In genomic region chr2:166976356-166976755, GRCm38 (mm10) we compare ENCODE assay signal across 8 mouse cellular contexts. TPM values are rescaled to one million over a fixed set of nuclear protein-coding genes. Genes with fewer than 3 reads are reported as not detected.
A peak's percentile ranks its signal among the peaks of the same experiment; 100 is the strongest.
DNase-seq lines count a peak whose midpoint lies in the region; ATAC-seq and TF ChIP-seq lines count a peak whose summit lies in the region.

No protein-coding gene starts in this region.

- H3K9ac ChIP-seq in hindbrain, postnatal 0 days (replicated peaks; ENCODE audit: low read length): no peak overlapping the region
- no peak overlapping the region for H3K9ac ChIP-seq in hindbrain, embryonic 14.5 days
- no peak overlapping the region for H3K9ac ChIP-seq in MEL (ENCODE audit: control insufficient read depth, low read depth, low read length, poor library complexity, severe bottlenecking)
- H3K9ac ChIP-seq in heart, embryonic 16.5 days (ENCODE audit: low read length): peak overlapping the region; percentile 50
- no peak overlapping the region for H3K9ac ChIP-seq in forebrain, postnatal 0 days

- WGBS in hindbrain, postnatal 0 days: 68% methylated on average over 3 of the region's 3 CpGs
- 78% methylated on average over 3 of the region's 3 CpGs for WGBS in hindbrain, embryonic 14.5 days
- 58% methylated on average over 3 of the region's 3 CpGs for WGBS in heart, embryonic 16.5 days
- 0% methylated on average over 3 of the region's 3 CpGs for WGBS in macrophage (ENCODE audit: missing documents)
- 69% methylated on average over 3 of the region's 3 CpGs for WGBS in forebrain, postnatal 0 days

- no peak for TF ChIP-seq CTCF in hindbrain, postnatal 0 days (IDR thresholded peaks at IDR 0.05; ENCODE audit: low read depth)
- no peak for TF ChIP-seq CTCF in MEL (IDR thresholded peaks at IDR 0.05 in 2 of 3, conservative IDR thresholded peaks at IDR 0.05 in 1 of 3; ENCODE audit: control insufficient read depth in 1 of 3, insufficient read depth in 1 of 3, low read depth in 2 of 3, low read length in 3 of 3, poor library complexity in 1 of 3, severe bottlenecking in 1 of 3)
- no peak for TF ChIP-seq CTCF in forebrain, postnatal 0 days (IDR thresholded peaks at IDR 0.05; ENCODE audit: low read depth)

- H3K27ac ChIP-seq in hindbrain, postnatal 0 days: 0 out of 2 replicates have a peak overlapping the region, but pooled peaks have one; percentile 11
- H3K27ac ChIP-seq in hindbrain, embryonic 14.5 days: no peak overlapping the region
- H3K27ac ChIP-seq in MEL (ENCODE audit: control insufficient read depth, low read depth, low read length): no peak overlapping the region
- peak overlapping the region; percentile 62 for H3K27ac ChIP-seq in heart, embryonic 16.5 days (ENCODE audit: low read length)
- peak overlapping the region; percentile 86 for H3K27ac ChIP-seq in macrophage
- H3K27ac ChIP-seq in forebrain, postnatal 0 days (ENCODE audit: low read depth, low read length): no peak overlapping the region

- H3K79me2 ChIP-seq in MEL (ENCODE audit: control insufficient read depth, insufficient read depth, low read length, poor library complexity): peaks cover 44% of the 10 kb centered on the region
- H3K79me2 ChIP-seq in macrophage (ENCODE audit: inconsistent target): peaks cover 99% of the 10 kb centered on the region

- no peak for TF ChIP-seq RAD21 in MEL (IDR thresholded peaks at IDR 0.05; ENCODE audit: low read depth, low read length)

- TF ChIP-seq POLR2A in MEL (IDR thresholded peaks at IDR 0.05; ENCODE audit: control insufficient read depth in 1 of 2, insufficient read depth in 1 of 2, low read depth in 1 of 2, low read length in 2 of 2, poor library complexity in 1 of 2): no peak

- H3K4me2 ChIP-seq in hindbrain, postnatal 0 days (ENCODE audit: low read depth, low read length): no peak overlapping the region
- H3K4me2 ChIP-seq in hindbrain, embryonic 14.5 days (replicated peaks): no peak overlapping the region
- no peak overlapping the region for H3K4me2 ChIP-seq in heart, embryonic 16.5 days (ENCODE audit: low read depth, low read length)
- H3K4me2 ChIP-seq in forebrain, postnatal 0 days (ENCODE audit: low read depth): no peak overlapping the region

- DNase-seq in hindbrain, postnatal 0 days (ENCODE audit: low spot score): no peak
- no peak for DNase-seq in hindbrain, embryonic 14.5 days (ENCODE audit: low spot score)
- peak; percentile 50 for DNase-seq in MEL (ENCODE audit: low read depth, low spot score)
- DNase-seq in right cerebral cortex, postnatal 10 days (ENCODE audit: low spot score in 2 of 2): no peak
- no peak for DNase-seq in forebrain, postnatal 0 days
- DNase-seq in natural killer cell, adult 2 months (ENCODE audit: low spot score in 2 of 2): no peak

- no peaks in the 10 kb centered on the region for H3K27me3 ChIP-seq in hindbrain, postnatal 0 days (ENCODE audit: insufficient read depth, low read length)
- H3K27me3 ChIP-seq in hindbrain, embryonic 14.5 days (ENCODE audit: control insufficient read depth, insufficient read depth, low read length): no peaks in the 10 kb centered on the region
- no peaks in the 10 kb centered on the region for H3K27me3 ChIP-seq in MEL (ENCODE audit: control insufficient read depth in 1 of 2, insufficient read depth in 2 of 2, low read length in 2 of 2)
- H3K27me3 ChIP-seq in heart, embryonic 16.5 days (ENCODE audit: control insufficient read depth, insufficient read depth, low read length): no peaks in the 10 kb centered on the region
- no peaks in the 10 kb centered on the region for H3K27me3 ChIP-seq in forebrain, postnatal 0 days (ENCODE audit: insufficient read depth, low read length)

- no peaks in the 10 kb centered on the region for H3K36me3 ChIP-seq in hindbrain, postnatal 0 days (ENCODE audit: insufficient read depth, low read length)
- no peaks in the 10 kb centered on the region for H3K36me3 ChIP-seq in hindbrain, embryonic 14.5 days (replicated peaks; ENCODE audit: control insufficient read depth, insufficient read depth)
- H3K36me3 ChIP-seq in MEL (ENCODE audit: control insufficient read depth in 1 of 2, insufficient read depth in 2 of 2, low read length in 2 of 2) (peaks cover 2 to 12% of the 10 kb centered on the region in 2 experiments; a peak in 3 of 4 replicates), macrophage (ENCODE audit: inconsistent target) (no peaks in the 10 kb centered on the region)
- H3K36me3 ChIP-seq in heart, embryonic 16.5 days (ENCODE audit: control insufficient read depth, insufficient read depth): no peaks in the 10 kb centered on the region
- H3K36me3 ChIP-seq in forebrain, postnatal 0 days (ENCODE audit: insufficient read depth): no peaks in the 10 kb centered on the region

- H3K4me1 ChIP-seq in hindbrain, postnatal 0 days (ENCODE audit: insufficient read depth, low read length): no peaks in the 10 kb centered on the region
- H3K4me1 ChIP-seq in hindbrain, embryonic 14.5 days (replicated peaks; ENCODE audit: control insufficient read depth, insufficient read depth, low read length): peaks cover 15% of the 10 kb centered on the region; the same call in 1 of the 2 replicates
- peaks cover 0 to 16% of the 10 kb centered on the region in 2 experiments; a peak in 2 of 4 replicates for H3K4me1 ChIP-seq in MEL (ENCODE audit: control insufficient read depth in 1 of 2, insufficient read depth in 2 of 2, low read length in 2 of 2)
- H3K4me1 ChIP-seq in heart, embryonic 16.5 days (ENCODE audit: control insufficient read depth, insufficient read depth, low read length): peaks cover 26% of the 10 kb centered on the region
- H3K4me1 ChIP-seq in forebrain, postnatal 0 days (ENCODE audit: insufficient read depth): no peaks in the 10 kb centered on the region

- no peak overlapping the region for H3K4me3 ChIP-seq in hindbrain, postnatal 0 days (ENCODE audit: low read length)
- no peak overlapping the region for H3K4me3 ChIP-seq in hindbrain, embryonic 14.5 days (replicated peaks; ENCODE audit: low read length)
- H3K4me3 ChIP-seq in MEL (ENCODE audit: control insufficient read depth in 1 of 2, insufficient read depth in 1 of 2, low read depth in 2 of 2, low read length in 2 of 2): no peak overlapping the region
- no peak overlapping the region for H3K4me3 ChIP-seq in heart, embryonic 16.5 days (ENCODE audit: low read length)
- no peak overlapping the region for H3K4me3 ChIP-seq in macrophage (ENCODE audit: inconsistent target)
- no peak overlapping the region for H3K4me3 ChIP-seq in forebrain, postnatal 0 days (ENCODE audit: low read depth, low read length)

- ATAC-seq in hindbrain, postnatal 0 days: no peak
- no peak for ATAC-seq in hindbrain, embryonic 14.5 days (ENCODE audit: low FRiP score)
- no peak for ATAC-seq in heart, embryonic 16.5 days (replicated peaks; ENCODE audit: extremely low read depth, insufficient read depth, low FRiP score)
- ATAC-seq in forebrain, postnatal 0 days: no peak

- TF ChIP-seq EP300 in MEL (IDR thresholded peaks at IDR 0.05; ENCODE audit: low read depth in 1 of 2, low read length in 2 of 2): no peak

- H3K9me3 ChIP-seq in hindbrain, postnatal 0 days (ENCODE audit: low read length): no peaks in the 10 kb centered on the region
- H3K9me3 ChIP-seq in hindbrain, embryonic 14.5 days (ENCODE audit: control insufficient read depth, low read length): no peaks in the 10 kb centered on the region
- H3K9me3 ChIP-seq in MEL (replicated peaks; ENCODE audit: insufficient read depth, low read length): no peaks in the 10 kb centered on the region
- no peaks in the 10 kb centered on the region for H3K9me3 ChIP-seq in heart, embryonic 16.5 days (replicated peaks; ENCODE audit: control insufficient read depth, low read length)
- H3K9me3 ChIP-seq in forebrain, postnatal 0 days (ENCODE audit: low read length): no peaks in the 10 kb centered on the region

TF ChIP-seq in MEL, 35 proteins besides CTCF, POLR2A, EP300 and RAD21:
- TF ChIP-seq POLR2AphosphoS2 (IDR thresholded peaks at IDR 0.05; ENCODE audit: low read length): no peak

RNA-seq across cellular contexts. Expression of gene Stau1, which starts 19.7 kb away (rescaled TPM):
- 28.8 and 37.9 TPM in 2 replicates for total RNA-seq in hindbrain, postnatal 0 days (2014; rRNA removed)
- 81.3 and 86.0 TPM in 2 replicates for polyA plus RNA-seq in hindbrain, postnatal 0 days (2015; fragmentation: Nextera tagmentation; extraction: Ambion mirVana)
- polyA plus RNA-seq in hindbrain, embryonic 14.5 days (2014; fragmentation: Nextera tagmentation; extraction: Ambion mirVana): 103 and 107 TPM in 2 replicates
- 14.3 and 15.1 TPM in 2 replicates for total RNA-seq in MEL (2012; rRNA removed)
- polyA plus RNA-seq in MEL (2012; ENCODE audit: insufficient read depth in 1 of 2, insufficient read length in 2 of 2, low read depth in 1 of 2, low replicate concordance in 2 of 2, missing spikeins in 1 of 2): 10 to 100 TPM in 1 of 2 experiments, not detected in 1; 48.1 TPM
- polyA plus RNA-seq in heart, embryonic 16.5 days (2015; fragmentation: Nextera tagmentation; extraction: Ambion mirVana): 56.8 and 57.1 TPM in 2 replicates
- 100 to 1,000 TPM in 24 of 26 experiments, 10 to 100 TPM in 2; 98.0 to 265 (median 128) TPM for total RNA-seq in macrophage (2018; cell fraction: chromatin; rRNA removed)
- total RNA-seq in macrophage (2018; cell fraction: cytosol; rRNA removed): 10 to 100 TPM; 43.9 to 68.0 (median 53.0) TPM
- total RNA-seq in macrophage (2018; cell fraction: nucleus; rRNA removed): 100 to 1,000 TPM in 3 of 26 experiments, 10 to 100 TPM in 23; 58.7 to 250 (median 84.6) TPM
- 33.2 to 69.7 TPM (median 44.1 TPM) in 3 replicates for polyA plus RNA-seq in macrophage (2018)
- total RNA-seq in forebrain, postnatal 0 days (2014; rRNA removed): 29.7 and 39.6 TPM in 2 replicates
- 75.2 and 97.3 TPM in 2 replicates for polyA plus RNA-seq in forebrain, postnatal 0 days (2015; fragmentation: Nextera tagmentation; extraction: Ambion mirVana)

RNA-seq across cellular contexts. Expression of gene Ddx27, which starts 38.6 kb away (rescaled TPM):
- 27.5 and 29.4 TPM in 2 replicates for total RNA-seq in hindbrain, postnatal 0 days (2014; rRNA removed)
- 36.7 and 38.3 TPM in 2 replicates for polyA plus RNA-seq in hindbrain, postnatal 0 days (2015; fragmentation: Nextera tagmentation; extraction: Ambion mirVana)
- 28.1 and 29.3 TPM in 2 replicates for polyA plus RNA-seq in hindbrain, embryonic 14.5 days (2014; fragmentation: Nextera tagmentation; extraction: Ambion mirVana)
- total RNA-seq in MEL (2012; rRNA removed): 125 and 143 TPM in 2 replicates
- 100 to 1,000 TPM in 1 of 2 experiments, 10 to 100 TPM in 1; 61.7 to 181 TPM for polyA plus RNA-seq in MEL (2012; ENCODE audit: insufficient read depth in 1 of 2, insufficient read length in 2 of 2, low read depth in 1 of 2, low replicate concordance in 2 of 2, missing spikeins in 1 of 2)
- 30.2 and 33.0 TPM in 2 replicates for polyA plus RNA-seq in heart, embryonic 16.5 days (2015; fragmentation: Nextera tagmentation; extraction: Ambion mirVana)
- total RNA-seq in macrophage (2018; cell fraction: chromatin; rRNA removed): 100 to 1,000 TPM in 1 of 26 experiments, 10 to 100 TPM in 25; 22.9 to 107 (median 48.0) TPM
- 10 to 100 TPM; 16.7 to 23.4 (median 20.4) TPM for total RNA-seq in macrophage (2018; cell fraction: cytosol; rRNA removed)
- 10 to 100 TPM; 16.6 to 64.4 (median 23.7) TPM for total RNA-seq in macrophage (2018; cell fraction: nucleus; rRNA removed)
- polyA plus RNA-seq in macrophage (2018): 15.6 to 38.1 TPM (median 33.2 TPM) in 3 replicates
- 37.9 and 42.5 TPM in 2 replicates for total RNA-seq in forebrain, postnatal 0 days (2014; rRNA removed)
- polyA plus RNA-seq in forebrain, postnatal 0 days (2015; fragmentation: Nextera tagmentation; extraction: Ambion mirVana): 28.4 and 36.9 TPM in 2 replicates

Comparison
In these comparisons a context has a peak if more than half of its experiments do, and no peak if none do; other contexts are left out.
1. H3K27ac ChIP-seq: peak in hindbrain, postnatal 0 days (single experiment), heart, embryonic 16.5 days (single experiment) and macrophage (single experiment); none in hindbrain, embryonic 14.5 days (single experiment), MEL (single experiment) and forebrain, postnatal 0 days (single experiment).